Mouse (Mus musculus) cerebellum, adult 18-20 months (tissue): ENCODE measurements around the gene Kcng1.

Experiments
- DNase-seq, 2 experiments: peaks; one replicate each; pipeline ENCODE4 v3.0.0; 2021

The Kcng1 gene

GRCm38 (mm10) chr2:168259046-168259445, 22.5 kb downstream of the Kcng1 start:
- DNase-seq, result no peak

DNA sequence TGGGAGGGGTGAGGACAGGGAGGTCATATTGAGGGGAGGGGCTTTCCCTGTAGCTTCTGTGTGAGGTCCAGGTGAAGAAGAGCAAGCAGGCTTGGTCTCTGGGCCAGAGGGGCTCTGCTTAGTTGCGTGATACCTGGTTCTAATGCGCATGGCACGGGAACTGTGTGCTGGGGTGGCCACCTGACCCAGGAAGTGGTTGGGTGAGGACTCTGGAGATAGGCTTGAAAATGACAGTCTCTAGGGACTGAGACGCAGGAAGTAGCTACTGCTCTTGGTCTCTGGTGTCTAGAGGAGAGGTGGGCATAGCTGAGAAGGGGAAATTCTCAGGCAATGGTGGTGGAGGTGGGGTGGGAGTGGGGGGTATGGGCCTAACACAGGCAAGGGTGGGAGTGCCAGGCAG, 24.3 kb downstream of the Kcng1 start:
- no peak for DNase-seq

DNA sequence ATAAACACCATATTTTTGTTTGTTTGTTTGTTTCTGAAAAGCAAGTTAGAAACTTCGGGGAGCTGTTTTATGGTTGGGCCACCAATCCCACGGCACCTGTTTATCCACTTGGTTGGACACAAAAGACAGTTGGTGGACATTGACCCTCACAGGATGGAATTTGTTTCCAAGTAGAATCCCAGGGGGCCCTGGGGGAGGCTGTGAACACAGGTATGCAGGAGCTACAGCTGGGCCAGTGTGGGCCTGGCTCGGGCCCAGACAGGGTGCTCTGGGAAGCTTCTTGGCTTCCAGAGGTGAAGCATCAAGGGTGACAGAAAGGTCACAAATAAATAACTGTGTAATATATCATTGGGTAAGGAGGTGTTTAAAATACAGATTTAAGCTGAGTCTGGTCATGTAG, 25.0 kb downstream of the Kcng1 start:
- DNase-seq, result no peak

DNA sequence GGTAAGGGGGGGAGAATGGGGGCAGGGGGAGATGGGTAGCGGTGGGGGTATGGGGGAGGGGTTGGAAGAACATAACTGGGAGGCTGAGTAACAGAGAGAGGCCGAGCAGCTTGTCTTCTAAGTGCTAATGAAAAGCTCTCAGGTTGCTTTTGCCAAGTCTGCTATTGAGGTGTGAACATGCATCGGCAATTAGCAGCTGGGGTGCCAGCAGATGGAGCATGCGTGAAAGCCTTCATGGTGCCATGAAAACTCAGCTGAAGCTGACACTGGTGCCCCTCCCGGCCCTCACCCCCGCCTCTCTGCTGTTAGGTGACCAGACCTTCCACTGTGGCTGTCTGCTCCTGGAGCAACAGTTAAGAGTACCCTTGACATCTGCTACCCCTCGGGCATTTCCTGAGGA, 27.7 kb downstream of the Kcng1 start:
- DNase-seq, result no peak

GRCm38 (mm10) chr2:168252639-168253292, 28.8 kb downstream of the Kcng1 start:
- no peak for DNase-seq

DNA sequence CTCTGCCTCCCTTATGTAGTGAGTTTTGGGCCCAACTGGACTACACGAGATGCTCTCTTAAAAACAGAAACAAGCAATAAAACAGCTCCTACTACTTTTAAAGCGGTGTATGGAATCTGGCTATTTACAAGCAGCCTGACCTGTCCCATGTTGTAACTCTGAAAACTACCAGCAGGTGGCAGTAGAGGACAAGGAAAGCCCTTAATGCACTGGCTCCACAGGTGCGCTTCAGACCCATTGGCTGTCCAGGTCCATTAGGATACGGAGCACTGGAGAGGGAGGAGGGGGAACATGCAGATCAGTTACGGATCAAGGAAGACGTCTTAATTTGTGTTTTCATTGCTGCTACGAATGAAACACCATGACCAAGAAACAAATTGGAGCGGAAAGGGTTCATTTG, 31.3 kb downstream of the Kcng1 start:
- peak; percentile 82 to 88 for DNase-seq

DNA sequence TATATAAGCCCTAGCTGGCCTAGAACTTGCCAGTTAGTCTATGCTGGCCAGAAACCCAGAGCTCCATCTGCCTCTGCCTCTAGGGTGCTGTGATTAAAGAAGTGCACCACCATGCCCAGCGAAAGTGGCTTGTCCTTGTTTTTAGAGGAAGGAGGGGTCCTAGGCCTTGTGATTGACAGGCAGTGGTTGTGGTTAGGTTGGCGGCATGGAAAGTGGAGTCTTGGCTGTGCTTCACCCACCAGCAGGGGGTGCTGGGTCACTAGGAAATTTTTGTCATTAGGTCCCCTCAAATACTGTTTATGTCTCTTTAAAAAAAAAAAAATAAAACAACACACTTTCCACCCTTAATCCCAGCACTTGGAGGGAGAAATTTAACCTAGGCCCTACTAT, 32.7 kb downstream of the Kcng1 start:
- no peak for DNase-seq

GRCm38 (mm10) chr2:168248167-168248855, 33.2 kb downstream of the Kcng1 start:
- DNase-seq, result no peak

DNA sequence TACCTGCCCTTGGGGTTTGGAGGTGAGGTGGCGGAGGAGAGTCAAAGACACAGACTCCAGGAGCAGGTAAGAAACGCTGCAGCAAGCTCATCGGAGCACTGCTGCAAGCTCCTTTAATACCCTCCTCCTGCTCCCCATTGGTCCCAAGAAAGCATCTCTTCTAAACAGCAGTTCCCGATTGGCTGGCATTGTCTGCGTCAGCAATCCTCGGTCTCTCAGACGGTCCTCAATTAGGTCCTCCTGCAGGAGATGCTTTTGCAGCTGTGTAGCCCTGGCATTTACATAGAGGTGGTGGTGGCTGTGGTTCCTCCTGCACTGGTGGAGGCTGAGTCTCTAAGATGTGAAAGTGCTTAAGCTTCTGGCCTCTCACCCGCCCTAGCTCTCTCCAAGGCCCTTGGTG, 36.0 kb downstream of the Kcng1 start:
- no peak for DNase-seq

GRCm38 (mm10) chr2:168243278-168243677, 38.3 kb downstream of the Kcng1 start:
- DNase-seq, result no peak

GRCm38 (mm10) chr2:168242841-168243240, 38.7 kb downstream of the Kcng1 start:
- no peak for DNase-seq

DNA sequence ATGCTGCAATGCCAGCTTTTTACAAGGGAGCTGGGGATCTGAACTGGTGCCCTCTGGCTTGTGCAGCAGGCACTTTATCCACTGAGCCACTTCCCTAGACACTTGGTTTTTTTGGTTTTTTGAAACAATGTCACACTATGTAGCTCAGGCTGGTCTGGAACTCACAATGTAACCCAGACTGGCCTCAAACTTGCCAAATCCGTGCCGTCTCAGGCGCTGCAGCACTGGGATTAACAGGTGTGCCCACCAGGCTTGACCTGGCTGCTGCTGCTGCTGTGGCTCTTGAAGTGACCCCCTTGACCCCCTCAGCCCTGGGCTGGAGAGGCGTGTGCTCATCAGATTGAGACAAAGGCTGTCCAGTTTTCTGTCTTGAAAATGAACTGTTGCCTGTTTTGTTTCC, 43.2 kb downstream of the Kcng1 start:
- DNase-seq, result no peak

DNA sequence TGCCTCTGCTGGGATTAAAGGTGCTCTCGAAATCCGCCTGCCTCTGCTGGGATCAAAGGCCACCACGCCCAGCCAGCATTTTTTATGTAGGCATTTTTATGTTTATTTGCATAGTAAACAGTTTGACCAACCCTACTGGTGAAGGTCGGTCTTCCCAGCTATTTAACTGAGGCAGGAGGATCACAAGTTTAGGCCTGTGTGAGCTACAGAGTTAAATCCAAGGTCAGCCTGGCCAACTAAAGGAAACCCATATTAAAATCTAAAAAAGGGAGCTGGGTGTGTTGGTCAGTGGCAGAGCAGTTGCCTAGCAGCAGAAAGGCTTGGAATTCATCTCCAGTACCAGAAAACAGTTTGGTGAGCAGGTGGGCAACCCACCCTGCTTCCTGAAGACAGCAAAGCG, 48.2 kb downstream of the Kcng1 start:
- no peak for DNase-seq

- DNase-seq, result no peak
Observed at GRCm38 (mm10) chr2:168231471-168231829, 50.1 kb downstream of the Kcng1 start.

DNA sequence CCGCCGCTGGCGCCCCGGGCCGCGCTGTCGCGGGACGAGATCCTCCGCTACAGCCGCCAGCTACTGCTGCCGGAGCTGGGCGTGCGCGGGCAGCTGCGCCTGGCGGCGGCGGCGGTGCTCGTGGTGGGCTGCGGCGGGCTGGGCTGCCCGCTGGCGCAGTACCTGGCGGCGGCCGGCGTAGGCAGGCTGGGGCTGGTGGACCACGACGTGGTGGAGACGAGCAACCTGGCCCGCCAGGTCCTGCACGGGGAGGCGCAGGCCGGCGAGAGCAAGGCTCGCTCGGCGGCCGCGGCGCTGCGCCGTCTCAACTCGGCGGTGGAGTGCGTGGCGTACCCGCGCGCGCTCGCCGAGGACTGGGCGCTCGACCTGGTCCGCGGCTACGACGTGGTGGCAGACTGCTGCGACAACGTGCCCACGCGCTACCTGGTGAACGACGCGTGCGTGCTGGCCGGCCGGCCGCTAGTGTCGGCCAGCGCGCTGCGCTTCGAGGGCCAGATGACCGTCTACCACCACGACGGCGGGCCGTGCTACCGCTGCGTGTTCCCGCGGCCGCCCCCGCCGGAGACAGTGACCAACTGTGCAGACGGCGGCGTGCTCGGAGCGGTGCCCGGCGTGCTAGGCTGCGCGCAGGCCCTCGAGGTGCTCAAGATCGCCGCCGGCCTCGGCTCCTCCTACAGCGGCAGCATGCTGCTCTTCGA, 50.6 kb downstream of the Kcng1 start:
- DNase-seq, result peak in 1 of 2 experiments; percentile 22

DNA sequence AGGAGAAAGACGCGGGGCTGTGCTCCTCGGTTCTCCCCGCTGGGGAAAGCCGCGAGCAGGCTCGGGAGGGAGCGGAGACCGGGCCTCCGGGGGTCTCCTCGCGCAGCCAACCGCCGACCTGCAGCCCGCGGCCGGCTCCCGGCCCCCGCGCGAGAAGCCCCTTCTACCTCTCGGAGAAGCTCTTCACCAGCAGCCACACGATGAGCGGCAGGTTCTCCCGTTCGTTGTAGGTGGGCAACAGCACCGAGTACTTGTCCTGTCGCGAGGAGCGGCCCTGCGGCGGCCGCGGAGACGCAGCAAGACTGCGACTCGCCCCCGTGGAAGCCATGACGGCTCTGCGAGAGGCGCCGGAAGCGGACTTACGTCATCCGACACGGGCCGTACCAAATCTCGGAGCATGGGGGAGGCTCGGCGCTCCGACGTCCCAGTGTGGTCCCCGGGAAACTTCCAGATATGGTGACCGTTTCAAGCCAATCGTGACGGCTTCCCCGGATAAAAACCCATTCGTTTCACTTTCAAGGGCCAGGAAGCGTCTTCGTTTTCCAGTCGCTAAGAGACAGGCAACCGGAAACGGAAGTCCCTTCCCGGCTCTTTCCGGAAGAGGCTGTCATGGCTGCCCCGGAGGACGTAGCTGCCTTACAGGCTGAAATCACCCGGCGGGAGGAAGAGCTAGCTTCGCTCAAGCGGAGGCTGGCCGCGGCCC, 51.4 kb downstream of the Kcng1 start, which contains the start of the genes Gm20716, Dpm1 and Mocs3:
Gene Gm20716 (minus strand): TSS at position 339 of the 703 bp plus-strand sequence.
Gene Dpm1 (minus strand): TSS at position 566 of the 703 bp plus-strand sequence.
Gene Mocs3 (plus strand): TSS at position 597 of the 703 bp plus-strand sequence.
- peak; percentile 84 to 88 for DNase-seq

- peak; percentile 46 to 58 for DNase-seq
Observed at GRCm38 (mm10) chr2:168229116-168230025, 52.2 kb downstream of the Kcng1 start.

DNA sequence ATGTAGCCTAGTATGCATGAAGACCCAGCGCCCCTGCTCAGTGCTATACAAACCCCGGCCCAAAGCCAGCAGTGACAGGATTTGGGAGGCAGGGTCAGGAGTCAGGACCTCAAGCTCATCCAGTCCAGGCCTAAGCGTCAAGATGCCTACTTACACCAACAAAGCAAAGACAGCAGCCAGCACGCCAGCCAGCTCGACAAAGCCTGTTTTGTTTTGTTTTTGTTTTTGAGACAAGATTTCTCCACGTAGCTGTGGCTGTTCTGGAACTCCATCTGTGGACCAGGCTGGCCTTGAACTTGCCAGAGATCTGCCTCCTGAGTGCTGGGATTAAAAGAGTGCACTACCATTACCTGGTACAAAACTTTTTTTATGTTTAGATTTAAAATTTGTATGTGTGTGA, 58.2 kb downstream of the Kcng1 start:
- no peak for DNase-seq

DNA sequence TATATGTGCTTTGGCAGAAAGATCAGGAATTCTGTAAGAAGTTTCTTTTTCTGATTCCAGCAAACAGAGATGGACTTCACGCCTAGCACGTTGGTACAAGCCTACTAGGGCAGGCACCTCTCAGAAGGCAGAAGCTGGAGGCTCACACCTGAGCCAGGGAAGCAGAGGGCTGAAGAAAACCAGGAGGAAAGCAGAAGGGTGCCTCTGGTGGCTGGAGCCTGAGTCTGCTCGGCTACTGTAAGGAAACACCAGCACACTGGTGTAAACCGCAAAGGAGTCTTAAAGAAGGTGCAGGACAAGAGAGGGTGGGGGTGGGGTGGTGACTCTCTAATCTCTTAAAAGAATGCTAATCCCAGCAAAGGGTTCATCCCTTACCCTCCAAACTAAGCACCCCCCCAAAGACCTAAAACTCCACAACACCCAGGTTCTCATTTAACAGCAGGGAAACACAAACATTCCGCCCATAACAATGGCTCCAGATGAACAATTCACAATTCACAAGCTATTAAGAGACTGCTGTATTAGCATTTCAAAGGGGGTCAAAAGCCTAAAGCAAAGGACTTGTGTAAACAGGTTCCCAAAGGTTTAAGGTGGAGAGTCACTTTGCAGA, 67.6 kb downstream of the Kcng1 start:
- no peak for DNase-seq
